Mouse (Mus musculus) limb, embryonic 15.5 days (tissue): ENCODE results near the gene Tfb1m. TPM values are rescaled to one million over a fixed set of nuclear protein-coding genes. Genes with fewer than 3 reads are reported as not detected.
A peak's percentile ranks its signal among the peaks of the same experiment; 100 is the strongest.

Source experiments
- ATAC-seq: fragments of 200-750 bp; cut with Nextera tagmentation; 2 replicates; pipeline ENCODE4 v1.8.0; 2017; ENCODE audit warnings: low read depth, moderate TSS enrichment; ENCODE audit not compliant: insufficient number of reproducible peaks, low FRiP score, low TSS enrichment
- H3K27ac ChIP-seq: fragments of 300-500 bp; sonication (generic); 2 replicates; pipeline ENCODE4 v1.5.1; 2015; ENCODE audit warnings: moderate library complexity, mild to moderate bottlenecking, inconsistent platforms
- H3K27me3 ChIP-seq: fragments of 300-500 bp; sonication (generic); 2 replicates; pipeline ENCODE4 v1.6.1; 2015; ENCODE audit warnings: inconsistent platforms
- H3K36me3 ChIP-seq: fragments of 300-500 bp; sonication (generic); 2 replicates; pipeline ENCODE4 v1.6.1; 2015; ENCODE audit warnings: inconsistent platforms
- H3K4me1 ChIP-seq: fragments of 300-500 bp; sonication (generic); 2 replicates; pipeline ENCODE4 v1.6.1; 2015; ENCODE audit warnings: inconsistent platforms
- H3K4me2 ChIP-seq: fragments of 300-500 bp; sonication (generic); 2 replicates; pipeline ENCODE4 v1.6.1; 2015; ENCODE audit warnings: mild to moderate bottlenecking, inconsistent platforms
- H3K4me3 ChIP-seq: fragments of 300-500 bp; sonication (generic); 2 replicates; pipeline ENCODE4 v1.5.1; 2015; ENCODE audit warnings: mild to moderate bottlenecking, inconsistent platforms
- H3K9ac ChIP-seq: fragments of 300-500 bp; sonication (generic); 2 replicates; pipeline ENCODE4 v1.6.1; 2015; ENCODE audit warnings: inconsistent platforms
- H3K9me3 ChIP-seq: fragments of 300-500 bp; sonication (generic); 2 replicates; pipeline ENCODE4 v1.6.1; 2016; ENCODE audit warnings: inconsistent platforms
- whole genome bisulfite sequencing: fragments of 180-500 bp; shearing (Covaris S2); methylation state at CpG from one replicate; pipeline ENCODE4 v1.1.7; 2015; 5-methylcytosine and 5-hydroxymethylcytosine counted together
- polyA plus RNA-seq: library from polyadenylated mRNA; unstranded; fragments of >200 nt; fragmentation: Nextera tagmentation; extraction: Ambion mirVana; gene quantifications from 2 replicates; pipeline ENCODE4 v1.2.1, GENCODE M21; 2015

The Tfb1m gene
- polyA plus RNA-seq, 1 experiment from 2014 or later, result 14.4 TPM

GRCm38 (mm10) chr17:3541033-3541432 lies 16.5 kb downstream of the Tfb1m start:
- no peak for ATAC-seq
- Histone ChIP-seq H3K36me3 (peaks cover 9% of the 10 kb centered on the region), H3K9ac (no peak overlapping the region), H3K4me1 (no peaks in the 10 kb centered on the region), H3K9me3 (no peaks in the 10 kb centered on the region), H3K4me2 (no peak overlapping the region), H3K4me3 (no peak overlapping the region), H3K27ac (no peak overlapping the region), H3K27me3 (no peaks in the 10 kb centered on the region)
- 88% methylated on average over 5 of the region's 5 CpGs for WGBS

GRCm38 (mm10) chr17:3540304-3540703 lies 17.3 kb downstream of the Tfb1m start:
- Histone ChIP-seq H3K4me2 (no peak overlapping the region), H3K27me3 (no peaks in the 10 kb centered on the region), H3K27ac (no peak overlapping the region), H3K9me3 (no peaks in the 10 kb centered on the region), H3K4me3 (no peak overlapping the region), H3K36me3 (peaks cover 9% of the 10 kb centered on the region; the same call in 1 of the 2 replicates), H3K9ac (no peak overlapping the region), H3K4me1 (no peaks in the 10 kb centered on the region)
- WGBS, result 95% methylated on average over 2 of the region's 2 CpGs
- ATAC-seq, result no peak

GRCm38 (mm10) chr17:3533425-3533824 lies 24.2 kb downstream of the Tfb1m start:
- Histone ChIP-seq H3K4me1 (no peaks in the 10 kb centered on the region), H3K9me3 (no peaks in the 10 kb centered on the region), H3K27me3 (no peaks in the 10 kb centered on the region), H3K4me2 (no peak overlapping the region), H3K36me3 (peaks cover 6% of the 10 kb centered on the region; the same call in 1 of the 2 replicates), H3K27ac (no peak overlapping the region), H3K4me3 (no peak overlapping the region), H3K9ac (no peak overlapping the region)
- ATAC-seq, result no peak
- 26% methylated on average over 1 of the region's 1 CpGs for WGBS

GRCm38 (mm10) chr17:3532254-3532653 lies 25.3 kb downstream of the Tfb1m start, which contains the start of gene Cldn20:
Gene Cldn20 (plus strand): TSS chr17:3532554.
- Histone ChIP-seq H3K36me3 (peaks cover 6% of the 10 kb centered on the region; the same call in 1 of the 2 replicates), H3K4me1 (no peaks in the 10 kb centered on the region), H3K27ac (peak within 1 kb of the TSS; percentile 43), H3K9me3 (no peaks in the 10 kb centered on the region), H3K27me3 (no peaks in the 10 kb centered on the region), H3K4me2 (no peak within 1 kb of the TSS), H3K9ac (no peak within 1 kb of the TSS), H3K4me3 (no peak within 1 kb of the TSS)
- 82% methylated on average over 4 of the region's 4 CpGs for WGBS
- ATAC-seq, result no peak

GRCm38 (mm10) chr17:3531641-3532040 lies 25.9 kb downstream of the Tfb1m start:
- Histone ChIP-seq H3K9me3 (no peaks in the 10 kb centered on the region), H3K4me3 (no peak overlapping the region), H3K27me3 (no peaks in the 10 kb centered on the region), H3K4me2 (no peak overlapping the region), H3K9ac (no peak overlapping the region), H3K36me3 (peaks cover 6% of the 10 kb centered on the region; the same call in 1 of the 2 replicates), H3K27ac (peak overlapping the region; percentile 43), H3K4me1 (no peaks in the 10 kb centered on the region)
- ATAC-seq, result no peak
- WGBS, result 54% methylated on average over 1 of the region's 1 CpGs

- WGBS, result 65% methylated on average over 7 of the region's 7 CpGs
- Histone ChIP-seq H3K9ac (no peak overlapping the region), H3K27me3 (no peaks in the 10 kb centered on the region), H3K4me1 (no peaks in the 10 kb centered on the region), H3K4me3 (no peak overlapping the region), H3K9me3 (no peaks in the 10 kb centered on the region), H3K27ac (no peak overlapping the region), H3K4me2 (no peak overlapping the region), H3K36me3 (peaks cover 6% of the 10 kb centered on the region; the same call in 1 of the 2 replicates)
- ATAC-seq, result no peak
Measured at GRCm38 (mm10) chr17:3530549-3530948, 27.0 kb downstream of the Tfb1m start.

- H3K9me3 ChIP-seq, result no peaks in the 10 kb centered on the region
- H3K36me3 ChIP-seq, result 0 out of 2 replicates have a peak, but pooled peaks cover 6% of the 10 kb centered on the region
- H3K27ac ChIP-seq, result no peak overlapping the region
- no peak overlapping the region for H3K4me2 ChIP-seq
- no peaks in the 10 kb centered on the region for H3K4me1 ChIP-seq
- ATAC-seq, result no peak
- no peak overlapping the region for H3K4me3 ChIP-seq
- H3K9ac ChIP-seq, result no peak overlapping the region
- no peaks in the 10 kb centered on the region for H3K27me3 ChIP-seq
- WGBS, result 45% methylated on average over 3 of the region's 3 CpGs
Measured at GRCm38 (mm10) chr17:3529523-3529922, 28.1 kb downstream of the Tfb1m start.

- no peak overlapping the region for H3K27ac ChIP-seq
- 0 out of 2 replicates have a peak, but pooled peaks cover 6% of the 10 kb centered on the region for H3K36me3 ChIP-seq
- no peak overlapping the region for H3K4me3 ChIP-seq
- H3K9ac ChIP-seq, result no peak overlapping the region
- ATAC-seq, result no peak
- H3K4me1 ChIP-seq, result no peaks in the 10 kb centered on the region
- H3K27me3 ChIP-seq, result no peaks in the 10 kb centered on the region
- 70% methylated on average over 6 of the region's 6 CpGs for WGBS
- no peak overlapping the region for H3K4me2 ChIP-seq
- no peaks in the 10 kb centered on the region for H3K9me3 ChIP-seq
Measured at GRCm38 (mm10) chr17:3527841-3528471, 29.6 kb downstream of the Tfb1m start.

GRCm38 (mm10) chr17:3520344-3520743 lies 37.2 kb downstream of the Tfb1m start:
- no peaks in the 10 kb centered on the region for H3K9me3 ChIP-seq
- no peaks in the 10 kb centered on the region for H3K4me1 ChIP-seq
- H3K36me3 ChIP-seq, result peaks cover 43% of the 10 kb centered on the region
- no peak overlapping the region for H3K4me3 ChIP-seq
- no peak overlapping the region for H3K27ac ChIP-seq
- no peak overlapping the region for H3K4me2 ChIP-seq
- no peak for ATAC-seq
- WGBS, result 89% methylated on average over 5 of the region's 5 CpGs
- H3K9ac ChIP-seq, result no peak overlapping the region
- H3K27me3 ChIP-seq, result no peaks in the 10 kb centered on the region

- no peak for ATAC-seq
- Histone ChIP-seq H3K4me1 (no peaks in the 10 kb centered on the region), H3K36me3 (peaks cover 68% of the 10 kb centered on the region), H3K9me3 (no peaks in the 10 kb centered on the region), H3K4me3 (no peak overlapping the region), H3K27me3 (no peaks in the 10 kb centered on the region), H3K9ac (no peak overlapping the region), H3K27ac (no peak overlapping the region), H3K4me2 (no peak overlapping the region)
- WGBS, result 71% methylated on average over 9 of the region's 9 CpGs
Measured at GRCm38 (mm10) chr17:3516406-3516805, 41.2 kb downstream of the Tfb1m start.

- H3K27ac ChIP-seq, result no peak overlapping the region
- WGBS, result 90% methylated on average over 8 of the region's 8 CpGs
Measured at GRCm38 (mm10) chr17:3515851-3516250, 41.7 kb downstream of the Tfb1m start.

GRCm38 (mm10) chr17:3514316-3514715 lies 43.3 kb downstream of the Tfb1m start:
- peaks cover 67% of the 10 kb centered on the region for H3K36me3 ChIP-seq
- H3K9me3 ChIP-seq, result no peaks in the 10 kb centered on the region
- WGBS, result 80% methylated on average over 5 of the region's 5 CpGs
- no peak overlapping the region for H3K9ac ChIP-seq
- H3K4me3 ChIP-seq, result no peak overlapping the region
- H3K4me1 ChIP-seq, result no peaks in the 10 kb centered on the region
- no peaks in the 10 kb centered on the region for H3K27me3 ChIP-seq
- ATAC-seq, result no peak
- no peak overlapping the region for H3K27ac ChIP-seq
- H3K4me2 ChIP-seq, result no peak overlapping the region

More at GRCm38 (mm10) chr17:3515851-3516250, 41.7 kb downstream of the Tfb1m start:
- Histone ChIP-seq H3K27me3 (no peaks in the 10 kb centered on the region), H3K4me2 (no peak overlapping the region), H3K4me3 (no peak overlapping the region), H3K9me3 (no peaks in the 10 kb centered on the region), H3K36me3 (peaks cover 70% of the 10 kb centered on the region), H3K4me1 (no peaks in the 10 kb centered on the region), H3K9ac (no peak overlapping the region)
- no peak for ATAC-seq
